ENCODE assay signal across 15 mouse cellular contexts in genomic region chr15:12753201-12753600, GRCm38 (mm10). TPM values are rescaled to one million over a fixed set of nuclear protein-coding genes. Genes with fewer than 3 reads are reported as not detected.
DNase-seq lines count a peak whose midpoint lies in the region; ATAC-seq lines count a peak whose summit lies in the region.
"Had no signal": no experiment of that assay in that cellular context is flagged by ENCODE, and none has a peak within 500 bp of the region (broad histone marks: within the 10 kb centered on the region; RNA-seq: fewer than 3 reads in every experiment).

No protein-coding gene starts in this region.

- no peak overlapping the region for H3K9ac ChIP-seq in embryonic facial prominence, embryonic 14.5 days (ENCODE audit: low read depth, low read length)
- no peak overlapping the region for H3K9ac ChIP-seq in heart, embryonic 14.5 days (ENCODE audit: low read length)
- H3K9ac ChIP-seq: forebrain, postnatal 0 days; midbrain, embryonic 15.5 days; neural tube, embryonic 12.5 days; stomach, embryonic 15.5 days had no signal

- H3K36me3 ChIP-seq in embryonic facial prominence, embryonic 14.5 days (ENCODE audit: control insufficient read depth, insufficient read depth, low read length), result no peaks in the 10 kb centered on the region
- H3K36me3 ChIP-seq in heart, embryonic 14.5 days (ENCODE audit: control insufficient read depth, insufficient read depth, low read length), result no peaks in the 10 kb centered on the region
- H3K36me3 ChIP-seq: midbrain, embryonic 15.5 days; neural tube, embryonic 12.5 days; stomach, embryonic 15.5 days had no signal

- no peak for ATAC-seq in embryonic facial prominence, embryonic 14.5 days (ENCODE audit: low read depth)
- peak; percentile 24; the same call in 1 of the 2 replicates for ATAC-seq in heart, embryonic 14.5 days (ENCODE audit: insufficient number of reproducible peaks, insufficient read depth, low FRiP score, low read depth)
- ATAC-seq: CD4-positive, CD25-positive, alpha-beta regulatory T cell, adult 4 months; forebrain, postnatal 0 days; midbrain, embryonic 15.5 days had no signal

- DNase-seq in heart, adult 18-20 months, result peak; percentile 38 to 50
- DNase-seq in heart, adult 8-10 months (ENCODE audit: low spot score), result no peak
- DNase-seq in embryonic facial prominence, embryonic 14.5 days (ENCODE audit: low spot score), result peak; percentile 67
- peak; percentile 10 for DNase-seq in lung, postnatal 14 days
- no peak for DNase-seq in urinary bladder, postnatal 14 days (ENCODE audit: low spot score)
- DNase-seq in natural killer cell, adult 2 months (ENCODE audit: low spot score in 2 of 2), result no peak
- DNase-seq: adrenal gland, postnatal 25 days; forebrain, postnatal 0 days; liver had no signal

- H3K27ac ChIP-seq in embryonic facial prominence, embryonic 14.5 days (replicated peaks; ENCODE audit: low read depth, low read length), result no peak overlapping the region
- H3K27ac ChIP-seq in heart, embryonic 14.5 days (replicated peaks in 1 of 2; ENCODE audit: control insufficient read depth in 1 of 2, insufficient read depth in 1 of 2, low read depth in 2 of 2, low read length in 2 of 2), result peak overlapping the region; percentile 64 to 71; a peak in 3 of 4 replicates
- H3K27ac ChIP-seq: midbrain, embryonic 15.5 days; neural tube, embryonic 12.5 days; stomach, embryonic 15.5 days had no signal

- H3K27me3 ChIP-seq in embryonic facial prominence, embryonic 14.5 days (replicated peaks; ENCODE audit: control insufficient read depth, insufficient read depth, low read length), result no peaks in the 10 kb centered on the region
- H3K27me3 ChIP-seq in heart, embryonic 14.5 days (ENCODE audit: control insufficient read depth, insufficient read depth, low read length), result no peaks in the 10 kb centered on the region
- H3K27me3 ChIP-seq: midbrain, embryonic 15.5 days; neural tube, embryonic 12.5 days; stomach, embryonic 15.5 days had no signal

- peaks cover 8% of the 10 kb centered on the region for H3K4me1 ChIP-seq in embryonic facial prominence, embryonic 14.5 days (ENCODE audit: control insufficient read depth, insufficient read depth, low read length)
- peaks cover 37 to 49% of the 10 kb centered on the region in 2 experiments for H3K4me1 ChIP-seq in heart, embryonic 14.5 days (ENCODE audit: control insufficient read depth in 2 of 2, insufficient read depth in 2 of 2, low read length in 2 of 2)
- H3K4me1 ChIP-seq: midbrain, embryonic 15.5 days; neural tube, embryonic 12.5 days had no signal

- 36% methylated on average over 4 of the region's 4 CpGs for WGBS in embryonic facial prominence, embryonic 14.5 days
- 15% methylated on average over 4 of the region's 4 CpGs for WGBS in heart, embryonic 14.5 days

- no peaks in the 10 kb centered on the region for H3K9me3 ChIP-seq in embryonic facial prominence, embryonic 14.5 days (ENCODE audit: control insufficient read depth, low read length)
- no peaks in the 10 kb centered on the region for H3K9me3 ChIP-seq in heart, embryonic 14.5 days (ENCODE audit: control insufficient read depth, low read length)
- H3K9me3 ChIP-seq: midbrain, embryonic 15.5 days; neural tube, embryonic 12.5 days; stomach, embryonic 15.5 days had no signal

- no peak overlapping the region for H3K4me3 ChIP-seq in embryonic facial prominence, embryonic 14.5 days (ENCODE audit: low read depth, low read length)
- H3K4me3 ChIP-seq in heart, embryonic 14.5 days (ENCODE audit: control insufficient read depth in 1 of 2, insufficient read depth in 1 of 2, low read depth in 1 of 2, low read length in 2 of 2), result no peak overlapping the region
- H3K4me3 ChIP-seq: erythroblast, embryonic 14.5 days; midbrain, embryonic 15.5 days; neural tube, embryonic 12.5 days; stomach, embryonic 15.5 days had no signal

- H3K4me2 ChIP-seq in embryonic facial prominence, embryonic 14.5 days (ENCODE audit: low read depth, low read length), result no peak overlapping the region
- H3K4me2 ChIP-seq in heart, embryonic 14.5 days (ENCODE audit: low read length), result peak overlapping the region; percentile 39
- H3K4me2 ChIP-seq: midbrain, embryonic 15.5 days; neural tube, embryonic 12.5 days; stomach, embryonic 15.5 days had no signal

RNA-seq across cellular contexts. Expression of gene Pdzd2, which starts 13.5 kb away (rescaled TPM):
- 10 to 100 TPM; 68.0 to 82.0 TPM for total RNA-seq in heart, adult 18-20 months (2021)
- total RNA-seq in heart, adult 8-10 months (2022), result 10 to 100 TPM; 65.7 to 97.5 (median 80.6) TPM
- polyA plus RNA-seq in embryonic facial prominence, embryonic 14.5 days (2014; fragmentation: Nextera tagmentation; extraction: Ambion mirVana), result 22.3 and 28.0 TPM in 2 replicates
- polyA plus RNA-seq in heart, embryonic 14.5 days (2014; fragmentation: Nextera tagmentation; extraction: Ambion mirVana), result 16.8 and 18.7 TPM in 2 replicates

Comparison
In these comparisons a context has a peak if more than half of its experiments do, and no peak if none do; other contexts are left out.
1. DNase-seq: peak in heart, adult 18-20 months (2 of 2), embryonic facial prominence, embryonic 14.5 days (single experiment) and lung, postnatal 14 days (single experiment); none in heart, adult 8-10 months (single experiment), urinary bladder, postnatal 14 days (single experiment) and natural killer cell, adult 2 months (0 of 2).